Mouse (Mus musculus): Measurements from ENCODE around the gene N4bp2l2. TPM values are rescaled to one million over a fixed set of nuclear protein-coding genes. Genes with fewer than 3 reads are reported as not detected.
"Not testable (repeated sequence)": the region's sequence is repeated elsewhere in the genome, so short reads cannot be mapped to it uniquely, and the experiment has no call there.

The N4bp2l2 gene
- polyA plus RNA-seq, 1 experiment, result 16.1 TPM

DNA sequence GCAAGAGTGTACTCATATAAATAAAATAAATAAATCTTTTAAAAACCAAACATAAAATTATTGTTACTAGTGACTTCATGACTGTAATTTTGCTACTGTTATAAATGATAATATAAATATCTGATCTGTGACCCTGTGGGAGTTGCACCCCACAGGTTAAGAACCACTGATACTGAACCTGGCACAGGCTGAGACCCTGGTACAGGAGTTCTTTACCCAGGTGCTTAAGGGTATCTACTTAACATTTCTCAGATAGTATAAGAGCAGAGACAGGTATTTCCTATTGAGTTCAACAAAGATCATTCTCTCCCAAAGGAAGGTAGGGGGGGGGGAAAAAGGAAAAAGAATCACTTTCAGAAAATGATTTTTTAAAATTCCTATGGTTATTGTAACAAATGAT lies 11.4 kb downstream of the N4bp2l2 start:
- Histone ChIP-seq H3K79me2 (ENCODE audit: control insufficient read depth, insufficient read depth) (peaks cover 100% of the 10 kb centered on the region), H3K4me3 (ENCODE audit: insufficient read depth, poor library complexity, severe bottlenecking) (no peak overlapping the region), H3K27me3 (ENCODE audit: control insufficient read depth, insufficient read depth, insufficient read length) (no peaks in the 10 kb centered on the region), H3ac (ENCODE audit: control insufficient read depth, insufficient read length, low read depth) (no peak overlapping the region), H3K79me3 (ENCODE audit: low read depth) (peaks cover 88% of the 10 kb centered on the region), H3K36me3 (ENCODE audit: control insufficient read depth, insufficient read depth) (peaks cover 54% of the 10 kb centered on the region)
- TF ChIP-seq MYOG (IDR thresholded peaks at IDR 0.05; ENCODE audit: control insufficient read depth, extremely low read depth, insufficient read length) (no peak), MAX (IDR thresholded peaks at IDR 0.05) (no peak), CTCF (IDR thresholded peaks at IDR 0.05; ENCODE audit: control insufficient read depth, insufficient read depth, insufficient read length) (no peak), MYOD1 (IDR thresholded peaks at IDR 0.05; ENCODE audit: control insufficient read depth, insufficient read length, low read depth) (no peak), FOSL1 (IDR thresholded peaks at IDR 0.05; ENCODE audit: insufficient read depth, low read length, poor library complexity, severe bottlenecking) (no peak), USF1 (IDR thresholded peaks at IDR 0.05; ENCODE audit: low read depth) (no peak), CEBPB (IDR thresholded peaks at IDR 0.05; ENCODE audit: low read depth) (no peak)

DNA sequence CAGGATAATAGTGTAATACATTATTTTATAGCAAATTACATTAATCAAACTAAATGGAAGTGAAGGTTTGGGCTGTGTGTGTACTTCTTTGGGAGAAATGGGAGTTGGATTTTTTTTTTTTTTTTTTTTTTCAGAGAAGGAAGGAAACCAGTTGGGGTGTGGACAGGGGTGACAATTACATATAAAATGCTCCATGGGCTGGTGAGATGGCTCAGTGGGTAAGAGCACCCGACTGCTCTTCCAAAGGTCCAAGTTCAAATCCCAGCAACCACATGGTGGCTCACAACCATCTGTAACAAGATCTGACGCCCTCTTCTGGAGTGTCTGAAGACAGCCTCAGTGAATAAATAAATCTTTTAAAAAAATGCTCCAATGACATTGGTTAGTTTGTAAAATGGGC lies 13.4 kb downstream of the N4bp2l2 start:
- Histone ChIP-seq H3K79me2 (ENCODE audit: control insufficient read depth, insufficient read depth) (peaks cover 88% of the 10 kb centered on the region), H3K36me3 (ENCODE audit: control insufficient read depth, insufficient read depth) (peaks cover 57% of the 10 kb centered on the region), H3K27me3 (ENCODE audit: control insufficient read depth, insufficient read depth, insufficient read length) (no peaks in the 10 kb centered on the region), H3K79me3 (ENCODE audit: low read depth) (peaks cover 73% of the 10 kb centered on the region), H3K4me3 (ENCODE audit: insufficient read depth, poor library complexity, severe bottlenecking) (no peak overlapping the region), H3ac (ENCODE audit: control insufficient read depth, insufficient read length, low read depth) (no peak overlapping the region)
- TF ChIP-seq CEBPB (IDR thresholded peaks at IDR 0.05; ENCODE audit: low read depth) (no peak), CTCF (IDR thresholded peaks at IDR 0.05; ENCODE audit: control insufficient read depth, insufficient read depth, insufficient read length) (no peak), MAX (IDR thresholded peaks at IDR 0.05) (no peak), USF1 (IDR thresholded peaks at IDR 0.05; ENCODE audit: low read depth) (no peak), MYOG (IDR thresholded peaks at IDR 0.05; ENCODE audit: control insufficient read depth, extremely low read depth, insufficient read length) (no peak), FOSL1 (IDR thresholded peaks at IDR 0.05; ENCODE audit: insufficient read depth, low read length, poor library complexity, severe bottlenecking) (no peak), MYOD1 (IDR thresholded peaks at IDR 0.05; ENCODE audit: control insufficient read depth, insufficient read length, low read depth) (no peak)

GRCm38 (mm10) chr5:150644926-150645325 lies 21.1 kb downstream of the N4bp2l2 start:
- Histone ChIP-seq H3K79me2 (ENCODE audit: control insufficient read depth, insufficient read depth) (peaks cover 24% of the 10 kb centered on the region), H3K36me3 (ENCODE audit: control insufficient read depth, insufficient read depth) (peaks cover 94% of the 10 kb centered on the region), H3K4me3 (ENCODE audit: insufficient read depth, poor library complexity, severe bottlenecking) (no peak overlapping the region), H3ac (ENCODE audit: control insufficient read depth, insufficient read length, low read depth) (no peak overlapping the region), H3K79me3 (ENCODE audit: low read depth) (peaks cover 8% of the 10 kb centered on the region), H3K27me3 (ENCODE audit: control insufficient read depth, insufficient read depth, insufficient read length) (no peaks in the 10 kb centered on the region)
- no peak for TF ChIP-seq CTCF (IDR thresholded peaks at IDR 0.05; ENCODE audit: control insufficient read depth, insufficient read depth, insufficient read length)

DNA sequence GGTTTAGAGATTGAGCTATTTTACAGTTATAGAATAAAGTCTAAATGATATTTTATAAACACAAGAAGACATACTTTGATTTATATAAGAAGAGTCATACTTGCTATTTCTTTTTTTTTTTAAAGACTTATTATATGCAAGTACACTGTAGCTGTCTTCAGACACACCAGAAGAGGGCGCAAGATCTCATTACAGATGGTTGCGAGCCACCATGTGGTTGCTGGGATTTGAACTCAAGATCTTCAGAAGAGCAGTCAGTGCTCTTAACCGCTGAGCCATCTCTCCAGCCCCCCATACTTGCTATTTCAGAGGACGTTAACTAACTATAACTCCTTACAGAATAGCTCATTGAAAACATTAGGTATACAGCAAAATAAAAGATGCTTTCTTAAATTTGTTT lies 22.6 kb downstream of the N4bp2l2 start:
- not testable (repeated sequence) for H3K79me3 ChIP-seq (ENCODE audit: low read depth); H3K4me3 ChIP-seq (ENCODE audit: insufficient read depth, poor library complexity, severe bottlenecking)
- peaks cover 85% of the 10 kb centered on the region for H3K36me3 ChIP-seq (ENCODE audit: control insufficient read depth, insufficient read depth)

DNA sequence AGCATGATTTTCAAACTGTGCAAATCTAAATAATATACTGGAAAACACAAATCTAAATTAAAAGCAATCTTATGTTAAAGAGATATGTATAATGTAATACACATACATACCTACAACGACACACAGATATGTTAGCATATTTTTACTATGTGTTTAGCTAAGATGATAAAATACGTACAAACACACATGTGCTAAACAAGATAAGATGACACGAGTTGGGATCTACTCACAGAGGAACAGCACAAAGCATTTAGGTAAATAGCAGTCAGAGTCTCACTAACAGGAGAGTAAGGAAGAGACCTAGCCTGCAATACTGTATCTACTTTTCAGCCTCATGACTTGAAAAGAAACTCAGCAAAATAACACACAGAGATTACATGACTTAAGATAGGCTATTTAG lies 24.5 kb downstream of the N4bp2l2 start:
- Histone ChIP-seq H3ac (ENCODE audit: control insufficient read depth, insufficient read length, low read depth) (no peak overlapping the region), H3K4me3 (ENCODE audit: insufficient read depth, poor library complexity, severe bottlenecking) (no peak overlapping the region), H3K36me3 (ENCODE audit: control insufficient read depth, insufficient read depth) (peaks cover 84% of the 10 kb centered on the region), H3K27me3 (ENCODE audit: control insufficient read depth, insufficient read depth, insufficient read length) (no peaks in the 10 kb centered on the region), H3K79me3 (ENCODE audit: low read depth) (peaks cover 3% of the 10 kb centered on the region), H3K79me2 (ENCODE audit: control insufficient read depth, insufficient read depth) (peaks cover 12% of the 10 kb centered on the region)
- TF ChIP-seq FOSL1 (IDR thresholded peaks at IDR 0.05; ENCODE audit: insufficient read depth, low read length, poor library complexity, severe bottlenecking) (no peak), CTCF (IDR thresholded peaks at IDR 0.05; ENCODE audit: control insufficient read depth, insufficient read depth, insufficient read length) (no peak), MYOG (IDR thresholded peaks at IDR 0.05; ENCODE audit: control insufficient read depth, extremely low read depth, insufficient read length) (no peak), MYOD1 (IDR thresholded peaks at IDR 0.05; ENCODE audit: control insufficient read depth, insufficient read length, low read depth) (no peak), CEBPB (IDR thresholded peaks at IDR 0.05; ENCODE audit: low read depth) (no peak), USF1 (IDR thresholded peaks at IDR 0.05; ENCODE audit: low read depth) (no peak), MAX (IDR thresholded peaks at IDR 0.05) (no peak)

More for the DNA sequence above, 22.6 kb downstream of the N4bp2l2 start:
- not testable (repeated sequence) for H3ac ChIP-seq (ENCODE audit: control insufficient read depth, insufficient read length, low read depth); H3K27me3 ChIP-seq (ENCODE audit: control insufficient read depth, insufficient read depth, insufficient read length)
- peaks cover 12% of the 10 kb centered on the region for H3K79me2 ChIP-seq (ENCODE audit: control insufficient read depth, insufficient read depth)

DNA sequence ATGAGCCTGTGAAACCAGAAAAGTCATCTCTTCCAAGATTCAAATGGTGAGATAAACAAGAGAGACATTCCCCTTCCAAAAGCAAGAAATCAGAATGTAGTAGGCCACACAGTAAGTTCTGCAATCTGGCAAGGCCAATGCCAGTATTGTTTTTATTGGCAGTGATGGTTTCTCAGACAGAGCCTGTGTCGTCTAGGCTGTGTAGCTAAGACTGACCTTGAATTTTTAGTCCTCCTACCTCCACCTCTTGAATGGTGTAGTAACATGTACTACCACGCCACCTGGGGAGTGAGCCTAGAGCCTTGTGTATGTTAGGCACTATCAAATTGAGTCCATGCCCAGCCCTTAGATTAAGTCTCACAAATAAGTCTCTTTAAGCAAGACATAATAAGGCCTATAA lies 36.3 kb downstream of the N4bp2l2 start:
- Histone ChIP-seq H3K79me3 (ENCODE audit: low read depth) (no peaks in the 10 kb centered on the region), H3K36me3 (ENCODE audit: control insufficient read depth, insufficient read depth) (peaks cover 48% of the 10 kb centered on the region), H3K27me3 (ENCODE audit: control insufficient read depth, insufficient read depth, insufficient read length) (no peaks in the 10 kb centered on the region), H3K79me2 (ENCODE audit: control insufficient read depth, insufficient read depth) (no peaks in the 10 kb centered on the region), H3ac (ENCODE audit: control insufficient read depth, insufficient read length, low read depth) (no peak overlapping the region), H3K4me3 (ENCODE audit: insufficient read depth, poor library complexity, severe bottlenecking) (no peak overlapping the region)
- TF ChIP-seq FOSL1 (IDR thresholded peaks at IDR 0.05; ENCODE audit: insufficient read depth, low read length, poor library complexity, severe bottlenecking), result no peak
- TF ChIP-seq MAX (IDR thresholded peaks at IDR 0.05), result no peak
- no peak for TF ChIP-seq CEBPB (IDR thresholded peaks at IDR 0.05; ENCODE audit: low read depth)
- TF ChIP-seq USF1 (IDR thresholded peaks at IDR 0.05; ENCODE audit: low read depth), result no peak
- no peak for TF ChIP-seq CTCF (IDR thresholded peaks at IDR 0.05; ENCODE audit: control insufficient read depth, insufficient read depth, insufficient read length)
- no peak for TF ChIP-seq MYOD1 (IDR thresholded peaks at IDR 0.05; ENCODE audit: control insufficient read depth, insufficient read length, low read depth)
- no peak for TF ChIP-seq MYOG (IDR thresholded peaks at IDR 0.05; ENCODE audit: control insufficient read depth, extremely low read depth, insufficient read length)
